Mouse (Mus musculus) heart, embryonic 14.5 days (tissue): ENCODE data around the gene Kin. TPM values are rescaled to one million over a fixed set of nuclear protein-coding genes. Genes with fewer than 3 reads are reported as not detected.

ENCODE experiments used
- ATAC-seq: fragments of 200-750 bp; cut with Nextera tagmentation; 2 replicates; pipeline ENCODE4 v1.8.0; 2017; ENCODE audit warnings: low read depth, moderate TSS enrichment; ENCODE audit not compliant: insufficient number of reproducible peaks, insufficient read depth, low FRiP score
- H3K27ac ChIP-seq, 2 experiments: fragments of 200-500 bp in 1 of 2; fragments of 300-500 bp in 1 of 2; sonication (generic) in 1 of 2; replicated peaks in 1 of 2; 2 replicates each; pipeline ENCODE4 v1.5.1; 2012 to 2014; ENCODE audit warnings: low read depth in 2 of 2, low read length in 2 of 2, control low read depth in 1 of 2, mild to moderate bottlenecking in 1 of 2, mixed read lengths in 1 of 2; ENCODE audit not compliant: control insufficient read depth in 1 of 2, insufficient read depth in 1 of 2
- H3K27me3 ChIP-seq: fragments of 300-500 bp; sonication (generic); 2 replicates; pipeline ENCODE4 v1.6.1; 2014; ENCODE audit warnings: mild to moderate bottlenecking, low read length, control low read depth; ENCODE audit not compliant: control insufficient read depth, insufficient read depth
- H3K36me3 ChIP-seq: fragments of 300-500 bp; sonication (generic); 2 replicates; pipeline ENCODE4 v1.6.1; 2014; ENCODE audit warnings: mild to moderate bottlenecking, control low read depth, low read length, mixed read lengths; ENCODE audit not compliant: control insufficient read depth, insufficient read depth
- H3K4me1 ChIP-seq, 2 experiments: fragments of 200-500 bp in 1 of 2; fragments of 300-500 bp in 1 of 2; sonication (generic) in 1 of 2; 2 replicates each; pipeline ENCODE4 v1.6.1; 2012 to 2014; ENCODE audit warnings: low read length in 2 of 2, control low read depth in 1 of 2, mixed read lengths in 1 of 2; ENCODE audit not compliant: control insufficient read depth in 2 of 2, insufficient read depth in 2 of 2
- H3K4me2 ChIP-seq: fragments of 300-500 bp; sonication (generic); 2 replicates; pipeline ENCODE4 v1.6.1; 2014; ENCODE audit warnings: mild to moderate bottlenecking, low read length
- H3K4me3 ChIP-seq, 2 experiments: fragments of 200-500 bp in 1 of 2; fragments of 300-500 bp in 1 of 2; sonication (generic) in 1 of 2; 2 replicates each; pipeline ENCODE4 v1.5.1; 2012 to 2014; ENCODE audit warnings: low read length in 2 of 2, mild to moderate bottlenecking in 2 of 2, control low read depth in 1 of 2, low read depth in 1 of 2, moderate library complexity in 1 of 2; ENCODE audit not compliant: control insufficient read depth in 1 of 2, insufficient read depth in 1 of 2
- H3K9ac ChIP-seq: fragments of 300-500 bp; sonication (generic); 2 replicates; pipeline ENCODE4 v1.6.1; 2014; ENCODE audit warnings: mild to moderate bottlenecking, low read length
- H3K9me3 ChIP-seq: fragments of 300-500 bp; sonication (generic); 2 replicates; pipeline ENCODE4 v1.6.1; 2016; ENCODE audit warnings: low read length, control low read depth; ENCODE audit not compliant: control insufficient read depth
- WGBS: fragments of 180-500 bp; shearing (Covaris S2); extraction: QIAGEN DNeasy Blood & Tissue Kit; methylation state at CpG from one replicate; pipeline ENCODE4 v1.1.7; 2014; 5-methylcytosine and 5-hydroxymethylcytosine counted together
- polyA plus RNA-seq: library from polyadenylated mRNA; unstranded; fragments of >200 nt; fragmentation: Nextera tagmentation; extraction: Ambion mirVana; gene quantifications from 2 replicates; pipeline ENCODE4 v1.2.1, GENCODE M21; 2014

The Kin gene
- polyA plus RNA-seq, 1 experiment from 2014 or later, result 17.8 TPM

DNA sequence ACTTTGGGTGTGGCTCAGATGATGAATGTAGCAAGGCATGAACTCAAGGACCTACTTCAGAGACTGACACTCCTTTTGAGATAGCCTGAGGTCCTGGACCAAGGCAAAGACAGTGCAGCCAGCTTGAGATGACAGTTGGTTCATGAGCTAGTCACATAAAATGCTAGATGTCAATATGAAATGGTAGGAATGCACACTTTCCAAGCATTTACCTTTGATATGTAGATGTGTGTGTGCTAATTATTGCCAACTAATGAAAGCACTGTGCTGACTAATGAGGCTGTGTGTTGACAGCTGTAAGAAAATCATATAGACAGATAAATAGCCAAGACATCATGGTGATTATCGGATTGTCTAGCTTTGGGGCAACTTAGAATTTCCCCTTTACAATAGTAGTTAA is 51.7 kb downstream of the Kin start:
- Histone ChIP-seq H3K4me3 (no peak overlapping the region), H3K27me3 (no peaks in the 10 kb centered on the region), H3K27ac (no peak overlapping the region), H3K4me1 (no peaks in the 10 kb centered on the region), H3K4me2 (no peak overlapping the region), H3K9me3 (no peaks in the 10 kb centered on the region), H3K36me3 (no peaks in the 10 kb centered on the region), H3K9ac (no peak overlapping the region)
- no peak for ATAC-seq
- WGBS, result 79% methylated on average over 1 of the region's 1 CpGs

DNA sequence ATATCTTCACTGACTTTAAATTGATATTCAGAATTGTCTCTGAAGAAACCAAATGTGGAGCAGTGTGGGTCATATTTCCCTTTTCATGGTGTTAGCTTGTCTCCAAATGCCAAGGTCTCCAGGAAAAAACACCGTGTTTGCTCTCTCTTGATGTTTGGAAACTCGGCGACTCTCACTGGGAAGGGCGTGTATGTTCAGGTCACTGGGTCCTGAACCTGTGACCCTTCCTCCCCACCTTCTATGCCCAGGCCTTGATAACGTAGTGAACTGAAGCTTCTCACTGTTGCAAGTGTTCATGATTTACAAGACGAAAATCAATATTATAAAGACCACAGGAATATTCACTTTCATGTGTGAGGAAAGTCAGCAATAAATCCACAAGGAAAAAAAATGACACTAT is 53.5 kb downstream of the Kin start:
- Histone ChIP-seq H3K27ac (no peak overlapping the region), H3K4me1 (no peaks in the 10 kb centered on the region), H3K4me2 (no peak overlapping the region), H3K36me3 (no peaks in the 10 kb centered on the region), H3K27me3 (no peaks in the 10 kb centered on the region), H3K4me3 (no peak overlapping the region), H3K9me3 (no peaks in the 10 kb centered on the region), H3K9ac (no peak overlapping the region)
- 73% methylated on average over 6 of the region's 6 CpGs for WGBS
- no peak for ATAC-seq

- H3K4me2 ChIP-seq, result no peak overlapping the region
- no peaks in the 10 kb centered on the region for H3K36me3 ChIP-seq
- no peaks in the 10 kb centered on the region for H3K4me1 ChIP-seq
- H3K27me3 ChIP-seq, result no peaks in the 10 kb centered on the region
- ATAC-seq, result no peak
- H3K9me3 ChIP-seq, result no peaks in the 10 kb centered on the region
- no peak overlapping the region for H3K27ac ChIP-seq
- no peak overlapping the region for H3K9ac ChIP-seq
- no peak overlapping the region for H3K4me3 ChIP-seq
- 67% methylated on average over 2 of the region's 2 CpGs for WGBS
Observed at GRCm38 (mm10) chr2:10137320-10137719, 56.9 kb downstream of the Kin start.

DNA sequence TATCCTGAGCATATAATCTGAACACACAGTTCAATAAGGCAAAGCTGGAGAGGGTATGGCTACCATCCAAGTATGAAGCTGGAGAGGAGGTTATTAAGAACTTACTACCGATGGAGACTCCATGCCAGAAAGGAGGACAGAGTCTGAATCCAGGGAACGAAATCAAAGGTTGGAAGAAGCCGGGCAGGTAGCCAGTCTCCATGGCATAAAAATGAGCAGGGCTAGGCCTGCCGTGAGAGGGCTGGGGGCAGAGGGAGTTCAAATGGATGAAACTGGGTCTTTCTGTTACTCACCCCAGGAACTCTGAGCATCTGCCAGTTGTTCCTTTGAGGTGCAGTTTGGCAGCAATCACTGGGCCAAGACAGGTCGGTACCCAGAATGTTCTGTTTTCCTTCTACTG is 60.1 kb downstream of the Kin start:
- 73% methylated on average over 5 of the region's 5 CpGs for WGBS
- Histone ChIP-seq H3K4me2 (no peak overlapping the region), H3K9me3 (no peaks in the 10 kb centered on the region), H3K4me3 (no peak overlapping the region), H3K4me1 (no peaks in the 10 kb centered on the region), H3K27ac (no peak overlapping the region), H3K27me3 (no peaks in the 10 kb centered on the region), H3K9ac (no peak overlapping the region), H3K36me3 (no peaks in the 10 kb centered on the region)
- ATAC-seq, result no peak

Other genes with a start within 250 kb of the Kin start
- gene 4930412O13Rik, start 199.3 kb upstream of the Kin start, polyA plus RNA-seq, result 0.57 TPM in 1 of 2 replicates, not detected in the other
- gene 9230102O04Rik, start 191.1 kb upstream of the Kin start, polyA plus RNA-seq, result not detected in 2 replicates
- 2.4 and 3.1 TPM in 2 replicates for gene Gata3, start 190.6 kb upstream of the Kin start, polyA plus RNA-seq
- 8.2 and 9.4 TPM in 2 replicates for gene Taf3, start 32.0 kb upstream of the Kin start, polyA plus RNA-seq
- gene Atp5c1, start 83 bp upstream of the Kin start, polyA plus RNA-seq, result 1,497 and 1,517 TPM in 2 replicates
- gene Itih2, start 50.8 kb downstream of the Kin start, polyA plus RNA-seq, result 0.20 and 0.28 TPM in 2 replicates
- gene Itih5, start 73.0 kb downstream of the Kin start, polyA plus RNA-seq, result 5.8 and 6.1 TPM in 2 replicates